Mouse (Mus musculus) E14TG2a.4 (cell line): ENCODE data around the gene Olfr113.
"Not testable (repeated sequence)": the region's sequence is repeated elsewhere in the genome, so short reads cannot be mapped to it uniquely, and the experiment has no call there.

Experiments
- H3K27me3 ChIP-seq: 2 replicates; pipeline ENCODE4 v1.6.1; 2014; ENCODE audit warnings: low read length, control low read depth; ENCODE audit not compliant: insufficient read depth
- H3K36me3 ChIP-seq: 2 replicates; pipeline ENCODE4 v1.6.1; 2014; ENCODE audit warnings: low read length, control low read depth; ENCODE audit not compliant: insufficient read depth
- H3K4me1 ChIP-seq: replicated peaks from 2 replicates; pipeline ENCODE4 v1.6.1; 2014; ENCODE audit warnings: low read depth, low read length, control low read depth
- H3K4me3 ChIP-seq: replicated peaks from 2 replicates; pipeline ENCODE4 v1.5.1; 2014; ENCODE audit warnings: mild to moderate bottlenecking, low read length
- H3K9me3 ChIP-seq: 2 replicates; pipeline ENCODE4 v1.6.1; 2014; ENCODE audit warnings: low read length, control low read depth
- NANOG ChIP-seq: IDR thresholded peaks from 2 replicates; pipeline ENCODE4 v1.6.1; 2014; ENCODE audit warnings: borderline replicate concordance, low read length, mixed read lengths
- POU5F1 ChIP-seq: IDR thresholded peaks from 2 replicates; pipeline ENCODE4 v1.6.1; 2014; ENCODE audit warnings: low read length, borderline replicate concordance

Gene Olfr113

GRCm38 (mm10) chr17:37535173-37535572, 42.3 kb downstream of the Olfr113 start:
- Histone ChIP-seq H3K9me3 (peaks cover 24% of the 10 kb centered on the region), H3K4me3 (no peak overlapping the region), H3K36me3 (peaks cover 4% of the 10 kb centered on the region; the same call in 1 of the 2 replicates), H3K4me1 (0 out of 2 replicates have a peak, but pooled peaks cover 2% of the 10 kb centered on the region), H3K27me3 (no peaks in the 10 kb centered on the region)
- TF ChIP-seq POU5F1, result no peak
- peak; percentile 67; the same call in 1 of the 2 replicates for TF ChIP-seq NANOG

- H3K4me1 ChIP-seq, H3K27me3 ChIP-seq, H3K4me3 ChIP-seq, H3K36me3 ChIP-seq, H3K9me3 ChIP-seq: not testable (repeated sequence)
These were observed 52.0 kb downstream of the Olfr113 start for GRCm38 (mm10) chr17:37525427-37525826.

- H3K9me3 ChIP-seq, H3K36me3 ChIP-seq, H3K4me1 ChIP-seq, H3K4me3 ChIP-seq, H3K27me3 ChIP-seq: not testable (repeated sequence)
These were observed 52.9 kb downstream of the Olfr113 start for GRCm38 (mm10) chr17:37524612-37525011.
